Mouse (Mus musculus) E14TG2a.4 (cell line): Measurements from ENCODE around the gene Tmem199.
A peak's percentile ranks its signal among the peaks of the same experiment; 100 is the strongest.

ENCODE experiments used
- H3K27me3 ChIP-seq: 2 replicates; pipeline ENCODE4 v1.6.1; 2014; ENCODE audit warnings: low read length, control low read depth; ENCODE audit not compliant: insufficient read depth
- H3K36me3 ChIP-seq: 2 replicates; pipeline ENCODE4 v1.6.1; 2014; ENCODE audit warnings: low read length, control low read depth; ENCODE audit not compliant: insufficient read depth
- H3K4me1 ChIP-seq: replicated peaks from 2 replicates; pipeline ENCODE4 v1.6.1; 2014; ENCODE audit warnings: low read depth, low read length, control low read depth
- H3K4me3 ChIP-seq: replicated peaks from 2 replicates; pipeline ENCODE4 v1.5.1; 2014; ENCODE audit warnings: mild to moderate bottlenecking, low read length
- H3K9me3 ChIP-seq: 2 replicates; pipeline ENCODE4 v1.6.1; 2014; ENCODE audit warnings: low read length, control low read depth
- CTCF ChIP-seq: conservative IDR thresholded peaks from 2 replicates; pipeline ENCODE4 v1.5.1; 2014; ENCODE audit warnings: low read length
- NANOG ChIP-seq: IDR thresholded peaks from 2 replicates; pipeline ENCODE4 v1.6.1; 2014; ENCODE audit warnings: borderline replicate concordance, low read length, mixed read lengths
- POU5F1 ChIP-seq: IDR thresholded peaks from 2 replicates; pipeline ENCODE4 v1.6.1; 2014; ENCODE audit warnings: low read length, borderline replicate concordance

Gene Tmem199

DNA sequence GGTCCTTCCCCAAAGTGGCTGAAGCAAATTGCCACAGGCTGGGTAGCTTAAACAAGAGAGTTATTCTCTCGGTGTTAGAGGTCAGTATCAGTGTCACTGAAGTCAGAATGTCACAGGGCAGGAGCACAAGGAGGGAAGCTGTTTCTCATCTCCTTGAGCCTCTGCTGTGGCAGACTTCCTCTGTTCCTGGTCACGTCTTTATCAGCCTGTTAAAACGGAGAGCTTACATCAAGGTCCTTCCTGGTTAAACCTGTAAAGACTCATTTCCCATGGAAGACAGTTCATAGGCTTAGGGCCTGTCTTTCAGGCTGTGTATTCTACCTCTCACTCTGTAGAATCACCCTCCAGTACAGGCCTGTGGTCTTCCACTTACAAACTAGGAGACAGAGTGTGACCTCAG is 44.0 kb downstream of the Tmem199 start:
- no peaks in the 10 kb centered on the region for H3K9me3 ChIP-seq
- H3K4me3 ChIP-seq = no peak overlapping the region
- H3K4me1 ChIP-seq = peaks cover 37% of the 10 kb centered on the region
- no peaks in the 10 kb centered on the region; the same call in 1 of the 2 replicates for H3K27me3 ChIP-seq
- no peak for TF ChIP-seq NANOG
- no peak for TF ChIP-seq CTCF
- no peak for TF ChIP-seq POU5F1
- peaks cover 36% of the 10 kb centered on the region for H3K36me3 ChIP-seq

DNA sequence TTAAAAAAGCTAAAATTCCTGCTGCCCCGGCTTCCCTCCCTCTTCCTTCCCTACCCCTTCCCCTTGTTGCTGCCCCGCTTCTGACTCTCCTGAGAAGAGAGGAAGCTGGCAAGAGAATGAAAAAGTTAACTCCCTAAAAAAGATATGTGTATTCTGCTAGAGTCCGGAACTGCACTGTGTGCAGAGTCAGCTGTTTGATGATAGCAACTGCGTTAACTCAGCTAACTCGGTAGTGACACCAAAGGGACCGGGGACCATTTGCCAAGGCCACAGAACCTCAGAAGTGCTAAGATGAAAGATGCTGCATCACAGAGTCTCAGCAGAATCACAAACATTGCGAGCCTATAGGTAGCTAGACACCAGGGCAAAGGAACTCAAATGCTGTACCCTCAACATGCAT is 44.5 kb downstream of the Tmem199 start:
- Histone ChIP-seq H3K27me3 (no peaks in the 10 kb centered on the region; the same call in 1 of the 2 replicates), H3K36me3 (peaks cover 36% of the 10 kb centered on the region), H3K9me3 (no peaks in the 10 kb centered on the region), H3K4me3 (no peak overlapping the region), H3K4me1 (peaks cover 40% of the 10 kb centered on the region)
- no peak for TF ChIP-seq CTCF

DNA sequence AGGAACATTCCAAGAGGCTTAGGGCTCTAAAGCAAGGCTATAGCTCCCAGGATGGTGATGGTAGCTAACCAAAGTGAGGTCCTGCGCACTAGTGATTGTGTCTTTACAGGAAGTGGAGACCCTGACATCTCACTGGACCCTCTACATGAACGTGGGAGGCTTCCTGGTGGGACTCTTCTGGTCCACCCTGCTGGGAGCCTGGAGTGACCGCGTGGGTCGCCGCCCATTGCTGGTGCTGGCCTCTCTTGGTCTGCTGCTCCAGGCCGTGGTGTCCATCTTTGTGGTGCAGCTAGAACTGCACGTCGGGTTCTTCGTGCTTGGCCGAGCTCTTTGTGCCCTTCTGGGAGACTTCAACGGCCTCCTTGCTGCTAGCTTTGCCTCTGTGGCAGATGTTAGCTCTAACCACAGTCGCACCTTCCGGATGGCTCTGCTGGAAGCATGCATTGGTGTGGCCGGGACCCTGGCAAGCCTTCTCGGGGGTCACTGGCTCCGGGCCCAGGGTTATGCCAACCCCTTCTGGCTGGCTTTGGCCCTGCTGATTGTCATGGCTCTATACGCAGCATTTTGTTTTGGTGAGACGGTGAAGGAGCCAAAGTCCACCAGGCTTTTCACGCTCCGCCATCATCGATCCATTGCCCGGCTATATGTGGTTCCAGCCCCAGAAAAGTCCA is 45.6 kb downstream of the Tmem199 start:
- no peak for TF ChIP-seq POU5F1
- no peak for TF ChIP-seq CTCF

DNA sequence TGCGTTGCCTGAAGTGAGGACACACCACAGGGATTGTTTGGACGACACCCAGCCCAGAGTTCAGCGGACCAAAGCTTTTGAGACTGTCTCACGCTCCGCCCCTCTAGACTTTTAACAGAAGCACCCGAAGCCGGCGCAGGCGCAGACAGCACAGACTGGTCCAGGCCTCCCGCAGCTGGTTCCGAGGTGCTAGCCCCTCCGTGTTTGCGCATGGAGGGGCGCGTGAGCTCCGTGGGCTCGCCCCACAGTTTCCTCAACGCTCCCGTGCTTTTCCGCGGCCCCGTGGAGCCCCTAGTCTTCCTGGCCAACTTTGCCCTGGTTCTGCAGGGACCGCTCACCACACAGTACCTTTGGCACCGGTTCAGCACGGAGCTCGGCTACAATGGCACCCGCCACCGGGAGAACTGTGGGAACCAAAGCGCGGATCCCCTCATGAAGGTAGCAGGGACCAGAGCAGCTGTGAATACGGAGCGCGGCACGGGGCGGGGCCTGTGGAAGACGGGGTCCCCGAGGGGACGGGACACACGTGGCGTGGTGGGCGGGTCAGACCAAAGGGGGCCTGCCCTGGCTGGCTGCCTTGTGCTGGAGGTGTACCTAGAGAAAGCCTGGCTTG is 46.3 kb downstream of the Tmem199 start, which contains the start of gene Slc46a1:
Gene Slc46a1 (plus strand): TSS at position 130 of the 613 bp plus-strand sequence.
- H3K36me3 ChIP-seq = peaks cover 22% of the 10 kb centered on the region
- peaks cover 40% of the 10 kb centered on the region for H3K4me1 ChIP-seq
- TF ChIP-seq NANOG (no peak), CTCF (no peak), POU5F1 (no peak)
- H3K9me3 ChIP-seq = no peaks in the 10 kb centered on the region
- H3K4me3 ChIP-seq = peak within 1 kb of the TSS; percentile 94
- H3K27me3 ChIP-seq = no peaks in the 10 kb centered on the region; the same call in 1 of the 2 replicates

More for the DNA sequence above, 45.6 kb downstream of the Tmem199 start:
- peaks cover 40% of the 10 kb centered on the region for H3K4me1 ChIP-seq
- peak overlapping the region; percentile 94 for H3K4me3 ChIP-seq
- H3K36me3 ChIP-seq = peaks cover 29% of the 10 kb centered on the region
- H3K9me3 ChIP-seq = no peaks in the 10 kb centered on the region
- H3K27me3 ChIP-seq = no peaks in the 10 kb centered on the region; the same call in 1 of the 2 replicates

DNA sequence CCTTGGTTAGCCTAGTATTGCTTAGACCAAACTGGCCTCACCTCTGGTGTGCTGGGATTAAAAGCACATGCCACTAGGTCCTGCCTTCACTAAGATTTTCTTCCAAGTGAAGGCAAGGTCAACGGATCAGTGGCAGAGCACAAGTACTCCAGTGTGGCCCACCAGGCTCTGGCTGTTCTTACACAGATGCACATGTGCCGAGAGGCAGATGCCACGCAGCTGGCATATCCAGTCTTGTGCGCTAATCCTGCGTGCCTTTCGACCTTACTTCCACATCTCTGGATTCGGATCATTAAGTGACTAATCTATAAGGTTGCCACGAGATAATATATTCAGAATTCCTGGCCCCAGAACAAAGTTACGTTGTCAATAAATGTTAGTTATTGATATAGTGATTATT is 46.9 kb downstream of the Tmem199 start:
- Histone ChIP-seq H3K4me1 (peaks cover 40% of the 10 kb centered on the region), H3K4me3 (peak overlapping the region; percentile 94), H3K27me3 (no peaks in the 10 kb centered on the region; the same call in 1 of the 2 replicates), H3K9me3 (no peaks in the 10 kb centered on the region), H3K36me3 (peaks cover 18% of the 10 kb centered on the region)
- no peak for TF ChIP-seq CTCF
- TF ChIP-seq POU5F1 = no peak
- no peak for TF ChIP-seq NANOG

DNA sequence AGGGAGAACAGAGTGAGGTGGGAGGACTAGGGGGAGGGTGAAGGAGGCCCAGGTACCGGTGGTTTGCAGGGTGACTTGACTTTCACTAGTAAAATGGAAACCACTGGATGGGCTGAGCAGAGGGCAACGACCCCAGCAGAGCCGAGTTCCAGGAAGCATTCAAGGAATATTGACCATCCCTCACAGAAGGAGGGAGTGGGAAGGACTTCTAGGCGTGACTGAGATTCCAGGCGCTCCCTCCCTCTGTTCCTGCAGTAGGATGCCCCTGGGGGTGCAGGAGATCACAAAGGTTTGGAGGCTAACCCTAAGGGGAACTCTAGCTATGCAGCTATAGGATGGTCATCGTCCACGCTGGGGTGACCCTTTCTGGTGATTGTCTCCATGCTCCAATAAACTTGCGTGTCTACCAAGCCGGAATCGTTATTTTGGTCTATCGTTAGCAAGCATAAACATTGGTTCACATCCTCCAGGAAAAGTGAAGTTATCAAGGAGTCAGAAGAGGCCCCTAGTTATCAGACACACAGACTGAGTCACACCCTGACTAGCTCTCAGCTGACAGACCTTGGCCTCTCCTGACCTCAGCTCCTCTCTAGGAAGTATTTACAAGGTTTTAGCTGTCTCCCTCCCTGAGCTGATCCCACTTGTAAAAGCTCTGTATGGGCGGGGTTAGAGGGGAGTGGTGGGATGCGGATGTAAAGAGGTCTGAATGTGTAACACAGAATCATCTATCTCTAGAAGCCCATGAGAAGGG is 48.5 kb downstream of the Tmem199 start:
- Histone ChIP-seq H3K27me3 (no peaks in the 10 kb centered on the region; the same call in 1 of the 2 replicates), H3K36me3 (peaks cover 5% of the 10 kb centered on the region), H3K4me1 (peaks cover 45% of the 10 kb centered on the region), H3K4me3 (no peak overlapping the region), H3K9me3 (no peaks in the 10 kb centered on the region)
- TF ChIP-seq NANOG = no peak
- TF ChIP-seq POU5F1 = no peak
- no peak for TF ChIP-seq CTCF

DNA sequence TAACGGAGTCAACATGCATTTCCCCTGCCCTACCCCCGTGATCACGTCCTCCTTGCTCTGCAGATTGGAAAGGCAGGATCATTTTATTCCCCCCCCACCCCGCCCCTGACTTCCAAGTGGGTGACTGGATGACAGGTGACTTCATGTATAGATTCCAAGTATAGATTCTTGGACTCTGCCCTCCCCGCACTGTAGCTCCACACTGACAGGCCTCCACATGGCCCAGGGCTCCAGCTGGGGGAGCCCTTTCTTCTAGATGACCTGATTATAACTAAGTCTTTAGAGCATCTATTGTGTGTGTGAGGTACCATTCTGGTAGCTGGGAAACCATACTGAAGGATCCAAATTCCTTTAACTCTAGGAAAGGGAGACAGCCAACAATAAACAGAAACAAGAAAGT is 49.3 kb downstream of the Tmem199 start:
- H3K4me1 ChIP-seq = peaks cover 45% of the 10 kb centered on the region
- H3K4me3 ChIP-seq = no peak overlapping the region
- no peaks in the 10 kb centered on the region for H3K9me3 ChIP-seq
- no peaks in the 10 kb centered on the region; the same call in 1 of the 2 replicates for H3K27me3 ChIP-seq
- TF ChIP-seq POU5F1 = no peak
- H3K36me3 ChIP-seq = no peaks in the 10 kb centered on the region

DNA sequence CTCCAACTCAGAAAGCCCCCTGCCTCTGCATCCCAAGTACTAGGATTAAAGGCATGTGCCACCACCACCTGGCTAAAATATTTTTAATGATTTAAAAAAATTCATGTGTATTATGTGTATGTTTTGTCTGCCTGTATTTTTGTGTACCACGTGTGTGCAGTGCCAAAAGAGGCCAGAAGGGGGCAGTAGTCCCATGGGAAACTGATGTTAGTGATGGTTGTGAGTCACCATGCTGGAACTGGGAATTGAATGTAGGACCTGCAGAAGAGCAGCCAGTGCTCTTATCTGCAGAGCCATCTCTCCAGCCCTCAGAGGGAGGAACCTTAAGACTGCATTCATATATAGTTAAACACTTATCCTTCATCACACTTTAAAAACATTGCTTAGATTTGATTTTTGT is 50.1 kb downstream of the Tmem199 start:
- TF ChIP-seq NANOG = no peak
- peak; percentile 98 for TF ChIP-seq CTCF
- TF ChIP-seq POU5F1 = no peak
- Histone ChIP-seq H3K27me3 (no peaks in the 10 kb centered on the region; the same call in 1 of the 2 replicates), H3K36me3 (no peaks in the 10 kb centered on the region), H3K4me1 (peaks cover 44% of the 10 kb centered on the region), H3K9me3 (no peaks in the 10 kb centered on the region), H3K4me3 (no peak overlapping the region)
